In genomic region chr4:83985451-83985850, GRCm38 (mm10) we compare ENCODE assay signal across 23 mouse cellular contexts.
"Had no signal": no experiment of that assay in that cellular context is flagged by ENCODE, and none has a peak within 500 bp of the region (broad histone marks: within the 10 kb centered on the region; RNA-seq: fewer than 3 reads in every experiment).

No protein-coding gene starts in this region.

- ATAC-seq: intestine, embryonic 16.5 days; liver, postnatal 0 days had no signal

- H3K27ac ChIP-seq: kidney, postnatal 0 days; layer of hippocampus, adult 2 months; left cerebral cortex, adult 2 months; liver, embryonic 14.5 days; midbrain, embryonic 12.5 days; midbrain, embryonic 15.5 days; neural tube, embryonic 13.5 days; stomach, embryonic 15.5 days had no signal

- H3K4me3 ChIP-seq: layer of hippocampus, adult 2 months; left cerebral cortex, adult 2 months; limb, embryonic 12.5 days; midbrain, embryonic 12.5 days; midbrain, embryonic 15.5 days; myocyte; neural tube, embryonic 13.5 days; stomach, embryonic 15.5 days had no signal

- H3K9ac ChIP-seq: limb, embryonic 12.5 days; liver, embryonic 14.5 days; liver, postnatal 0 days; lung, embryonic 14.5 days; midbrain, embryonic 12.5 days; midbrain, embryonic 15.5 days; neural tube, embryonic 13.5 days; stomach, embryonic 15.5 days had no signal

- H3K36me3 ChIP-seq: limb, embryonic 12.5 days; midbrain, embryonic 12.5 days; midbrain, embryonic 15.5 days; neural tube, embryonic 13.5 days; stomach, embryonic 15.5 days had no signal

- H3K4me2 ChIP-seq: limb, embryonic 12.5 days; liver, embryonic 11.5 days; lung, embryonic 14.5 days; midbrain, embryonic 12.5 days; midbrain, embryonic 15.5 days; neural tube, embryonic 13.5 days; stomach, embryonic 15.5 days had no signal

- H3K9me3 ChIP-seq: limb, embryonic 12.5 days; midbrain, embryonic 12.5 days; midbrain, embryonic 15.5 days; neural tube, embryonic 13.5 days; stomach, embryonic 15.5 days had no signal

- H3K27me3 ChIP-seq: limb, embryonic 12.5 days; midbrain, embryonic 15.5 days; neural tube, embryonic 13.5 days; stomach, embryonic 15.5 days had no signal

- DNase-seq: kidney, adult 18-20 months; kidney, adult 9 months; kidney, postnatal 25 days; layer of hippocampus, adult 9-11 months; liver, postnatal 0 days; retina, postnatal 1 day; right cerebral cortex, postnatal 25 days; spleen, adult 18-20 months; thymus, adult 18-20 months; thymus, postnatal 4 days had no signal
